Mouse (Mus musculus) Patski (cell line): ENCODE data around the gene Akap13. TPM values are rescaled to one million over a fixed set of nuclear protein-coding genes. Genes with fewer than 3 reads are reported as not detected.

Experiments
- ATAC-seq: fragments of 100-300 bp; one replicate; pipeline ENCODE4 v1.8.0; 2021
- CTCF ChIA-PET: fragments of 350-600 bp; sonication (Branson Sonifier 250); formaldehyde crosslinking; loops from one replicate; lab custom pipeline; 2022; ENCODE audit warnings: inconsistent platforms; lab: Charles Lee
- POLR2A ChIA-PET: fragments of 350-600 bp; sonication (Branson Sonifier 250); formaldehyde crosslinking; loops from one replicate; lab custom pipeline; 2022; ENCODE audit warnings: antibody characterized with exemption, inconsistent platforms; lab: Charles Lee
- DNase-seq: peaks from one replicate; pipeline ENCODE4 v3.0.0-alpha.2; 2011; ENCODE audit warnings: low read depth, low spot score
- H3K27me3 ChIP-seq: fragments of 371-371 bp; one replicate; pipeline ENCODE4 v1.5.1; 2021
- CTCF ChIP-seq: fragments of 100-300 bp; IDR thresholded peaks from one replicate; pipeline ENCODE4 v1.5.1; 2021
- in situ Hi-C: fragments of 300-500 bp; cut with MboI; formaldehyde crosslinking; loops from 3 replicates; pipeline ENCODE4 v1.11.1; 2018; ENCODE audit warnings: low pct_unique_long_range_greater_than_20kb, mixed read lengths
- polyA plus RNA-seq: library from polyadenylated mRNA; unstranded; gene quantifications from one replicate; pipeline ENCODE4 v1.2.3, GENCODE M21; 2021

Akap13 gene
- polyA plus RNA-seq, 1 experiment from 2014 or later, result 17.3 TPM

DNA sequence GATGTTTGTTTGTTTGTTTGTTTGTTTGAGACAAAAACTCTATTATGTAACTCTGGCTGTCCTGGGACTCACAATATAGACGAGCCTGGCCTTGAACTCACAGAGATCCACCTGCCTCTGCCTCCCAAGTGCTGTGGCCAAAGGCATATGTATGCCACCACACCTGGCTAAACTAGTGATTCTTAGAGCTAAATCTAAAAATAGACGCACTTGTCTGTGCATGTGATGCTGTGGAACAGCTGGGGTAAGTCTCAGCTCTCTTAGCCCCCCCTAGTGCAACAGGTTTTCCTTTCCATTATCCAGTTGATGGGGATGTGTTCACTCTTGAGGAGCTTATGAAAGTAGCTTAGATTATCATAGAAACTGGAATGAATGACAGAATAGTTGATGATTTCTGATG, 22.7 kb downstream of the Akap13 start:
- ChIA-PET POLR2A (no interaction called here), CTCF (no interaction called here)
- in situ Hi-C loops, result no loop called here
- no peak for TF ChIP-seq CTCF
- DNase-seq, result no peak
- H3K27me3 ChIP-seq, result no peaks in the 10 kb centered on the region
- ATAC-seq, result no peak

DNA sequence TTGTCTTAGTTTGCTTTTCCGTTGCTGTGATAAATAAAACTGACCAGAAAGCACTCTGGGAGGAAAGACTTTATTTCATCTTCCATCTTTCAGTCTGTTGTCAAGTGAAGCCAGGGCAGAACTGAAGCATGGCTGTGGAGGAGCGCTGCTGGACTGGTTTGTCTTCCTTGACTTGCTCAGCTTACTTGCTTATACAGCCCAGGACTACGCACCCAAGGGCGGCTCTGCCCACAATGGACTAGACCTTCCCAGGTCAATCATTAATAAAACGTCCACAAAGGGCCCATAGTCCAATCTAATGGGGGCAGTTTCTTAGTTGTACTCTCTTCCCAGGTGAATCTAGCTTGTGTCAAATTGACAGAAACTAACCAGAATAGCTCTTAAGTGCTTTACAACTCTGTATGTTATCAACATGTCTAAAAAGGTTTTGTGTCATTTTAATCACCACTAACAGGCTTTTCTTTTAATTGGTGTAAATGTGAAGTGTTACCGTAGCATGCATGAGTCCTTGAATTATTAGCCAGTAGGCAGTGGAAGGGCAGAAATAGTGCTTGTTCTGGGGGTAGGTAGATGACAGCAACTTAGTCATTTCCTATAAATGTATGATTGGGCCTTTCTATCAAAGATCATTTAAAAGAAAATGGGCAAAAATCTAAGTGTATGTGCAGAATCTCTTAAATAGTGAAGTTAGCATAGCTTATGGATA, 25.5 kb downstream of the Akap13 start:
- CTCF ChIA-PET, result interaction anchor here (1.7 to 1.8 kb wide), 2 partner anchors 13 to 16 kb away, joined by 5 to 6 read pairs; no protein-coding TSS in a partner anchor
- ATAC-seq (no peak), DNase-seq (no peak)
- POLR2A ChIA-PET, result no interaction called here
- no peak for TF ChIP-seq CTCF
- no peaks in the 10 kb centered on the region for H3K27me3 ChIP-seq
- in situ Hi-C loops, result no loop called here

DNA sequence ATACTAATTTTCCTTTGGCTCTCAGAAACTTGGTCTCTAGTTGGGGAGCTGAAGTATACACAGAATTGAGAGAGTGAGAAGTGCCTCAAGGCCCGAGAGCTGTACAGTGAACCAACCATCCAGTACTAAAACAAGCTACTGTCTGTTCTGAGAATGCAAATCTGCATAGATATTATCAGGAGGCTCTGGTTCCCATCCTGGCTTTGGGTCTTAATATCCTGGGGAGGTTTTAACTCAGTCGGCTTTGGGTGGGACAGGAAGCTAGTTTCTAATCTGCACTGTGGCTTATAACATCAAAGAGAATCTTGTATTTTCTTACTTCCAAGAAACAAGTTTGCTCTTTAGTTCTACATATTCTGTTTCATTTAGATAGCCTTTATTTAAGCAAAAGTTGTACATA, 30.7 kb downstream of the Akap13 start:
- CTCF ChIA-PET, result interaction anchor here (1.0 kb wide), 1 partner anchor 9 kb away, joined by 3 read pairs; no protein-coding TSS in a partner anchor
- no peak for ATAC-seq
- no peaks in the 10 kb centered on the region for H3K27me3 ChIP-seq
- in situ Hi-C loops, result no loop called here
- POLR2A ChIA-PET, result interaction anchor here (1.0 kb wide), 1 partner anchor 15 kb away, joined by 3 read pairs; no protein-coding TSS in a partner anchor
- no peak for TF ChIP-seq CTCF
- no peak for DNase-seq

- CTCF ChIA-PET, result interaction anchor here (1.9 kb wide), 1 partner anchor 29 kb away, joined by 6 read pairs; no protein-coding TSS in a partner anchor
- no peak for DNase-seq
- POLR2A ChIA-PET, result interaction anchor here (0.9 kb wide), 1 partner anchor 26 kb away, joined by 4 read pairs; no protein-coding TSS in a partner anchor
- no peak for ATAC-seq
- in situ Hi-C loops, result no loop called here
- TF ChIP-seq CTCF, result no peak
- no peaks in the 10 kb centered on the region for H3K27me3 ChIP-seq
These were observed 40.7 kb downstream of the Akap13 start for GRCm38 (mm10) chr7:75495941-75496441.

GRCm38 (mm10) chr7:75498627-75499026, 43.3 kb downstream of the Akap13 start:
- no peak for TF ChIP-seq CTCF
- ATAC-seq (peak; percentile 92), DNase-seq (peak; percentile 66)
- in situ Hi-C loops, result no loop called here
- ChIA-PET CTCF (interaction anchor here (1.1 to 1.7 kb wide), 5 partner anchors 16 to 100 kb away, joined by 3 to 4 read pairs (median 3); no protein-coding TSS in a partner anchor), POLR2A (interaction anchor here (0.5 to 0.9 kb wide), 2 partner anchors 43 to 128 kb away, joined by 3 read pairs; no protein-coding TSS in a partner anchor)
- no peaks in the 10 kb centered on the region for H3K27me3 ChIP-seq

GRCm38 (mm10) chr7:75499271-75499670, 43.9 kb downstream of the Akap13 start:
- ATAC-seq (no peak), DNase-seq (no peak)
- no peak for TF ChIP-seq CTCF
- ChIA-PET CTCF (interaction anchor here (1.1 to 1.7 kb wide), 5 partner anchors 16 to 100 kb away, joined by 3 to 4 read pairs (median 3); no protein-coding TSS in a partner anchor), POLR2A (interaction anchor here (0.5 kb wide), 1 partner anchor 128 kb away, joined by 3 read pairs; no protein-coding TSS in a partner anchor)
- in situ Hi-C loops, result no loop called here
- H3K27me3 ChIP-seq, result no peaks in the 10 kb centered on the region

DNA sequence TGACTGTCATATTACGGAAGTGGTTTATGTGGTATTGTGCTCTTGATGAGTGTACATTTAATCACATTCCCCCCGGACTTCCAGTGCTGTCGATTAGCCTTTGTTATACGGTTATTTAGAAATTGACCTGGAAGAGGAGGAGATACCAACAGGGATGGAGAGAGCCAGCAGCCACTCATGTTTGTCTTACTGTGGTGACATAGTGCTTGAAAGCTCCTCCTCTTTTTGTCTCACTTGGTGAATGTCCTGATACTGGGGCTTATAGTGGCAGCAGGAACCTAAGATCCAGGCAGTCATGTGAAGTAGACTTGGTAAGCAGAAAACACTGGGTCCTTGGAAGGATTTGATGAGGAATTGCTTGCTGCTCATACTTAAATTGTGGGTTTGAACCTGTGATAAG, 44.8 kb downstream of the Akap13 start:
- DNase-seq, result no peak
- no peak for ATAC-seq
- POLR2A ChIA-PET, result no interaction called here

DNA sequence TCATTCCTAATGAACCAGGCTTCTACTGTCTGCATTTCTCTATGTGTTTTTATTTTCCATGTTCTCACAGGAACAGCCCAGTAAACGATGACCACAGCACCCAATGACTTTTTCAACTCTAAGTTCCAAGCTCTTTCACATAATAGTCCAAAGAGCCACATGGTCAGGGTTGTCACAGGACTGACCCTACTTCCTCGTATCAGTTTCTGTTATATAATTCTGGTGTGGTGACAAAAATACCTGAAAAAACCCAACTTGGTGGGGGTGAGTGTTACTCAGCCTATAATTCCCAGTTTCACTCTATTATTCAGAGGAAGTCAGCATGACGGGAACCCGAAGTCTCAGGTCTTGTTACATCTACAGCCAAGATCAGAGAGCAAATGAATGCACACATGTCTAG, 45.5 kb downstream of the Akap13 start:
- DNase-seq, result no peak
- no peak for ATAC-seq
- CTCF ChIA-PET, result interaction anchor here (1.0 to 1.4 kb wide), 3 partner anchors 21 to 45 kb away, joined by 3 to 4 read pairs (median 3); no protein-coding TSS in a partner anchor
- H3K27me3 ChIP-seq, result no peaks in the 10 kb centered on the region
- in situ Hi-C loops, result no loop called here
- TF ChIP-seq CTCF, result no peak
- POLR2A ChIA-PET, result no interaction called here

More for the DNA sequence above, 44.8 kb downstream of the Akap13 start:
- no peaks in the 10 kb centered on the region for H3K27me3 ChIP-seq
- CTCF ChIA-PET, result interaction anchor here (1.0 to 1.4 kb wide), 3 partner anchors 20 to 44 kb away, joined by 3 to 4 read pairs (median 3); no protein-coding TSS in a partner anchor
- in situ Hi-C loops, result no loop called here
- no peak for TF ChIP-seq CTCF

- POLR2A ChIA-PET, result interaction anchor here (0.6 kb wide), 1 partner anchor 259 kb away, joined by 3 read pairs; no protein-coding TSS in a partner anchor
- DNase-seq (no peak), ATAC-seq (no peak)
- no peaks in the 10 kb centered on the region for H3K27me3 ChIP-seq
- CTCF ChIA-PET, result interaction anchor here (1.5 to 1.8 kb wide), 2 partner anchors 12 to 46 kb away, joined by 3 to 4 read pairs; no protein-coding TSS in a partner anchor
- in situ Hi-C loops, result no loop called here
- no peak for TF ChIP-seq CTCF
These were observed 49.2 kb downstream of the Akap13 start for GRCm38 (mm10) chr7:75504524-75504923.

DNA sequence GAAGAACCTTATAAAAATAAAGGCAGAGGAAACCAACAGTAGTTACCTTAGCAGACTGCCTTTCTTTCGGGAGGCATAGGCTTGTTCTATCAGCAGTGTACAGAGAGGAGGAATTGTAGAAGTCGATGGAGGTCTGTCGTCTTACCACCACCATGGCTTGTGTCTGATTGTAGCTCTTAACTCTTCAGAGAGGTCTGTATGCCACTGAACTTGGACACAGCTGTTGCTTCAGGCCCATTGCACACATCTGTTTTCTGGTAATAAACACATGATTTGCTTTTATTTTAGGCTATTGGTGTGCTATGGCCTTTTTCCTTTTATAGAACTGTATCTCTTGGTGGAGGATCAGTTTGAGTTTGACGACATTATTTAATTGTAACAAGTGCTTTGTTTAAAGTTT, 51.3 kb downstream of the Akap13 start:
- in situ Hi-C loops, result no loop called here
- no peaks in the 10 kb centered on the region for H3K27me3 ChIP-seq
- ATAC-seq (no peak), DNase-seq (no peak)
- ChIA-PET POLR2A (no interaction called here), CTCF (interaction anchor here (2.3 kb wide), 1 partner anchor 15 kb away, joined by 8 read pairs; no protein-coding TSS in a partner anchor)
- no peak for TF ChIP-seq CTCF
